Mouse (Mus musculus) retina, adult 2 months (tissue): Measurements from ENCODE around the gene Apol7e.
"Not testable (repeated sequence)": the region's sequence is repeated elsewhere in the genome, so short reads cannot be mapped to it uniquely, and the experiment has no call there.

Source experiments
- DNase-seq: peaks from one replicate; pipeline ENCODE4 v3.0.0-alpha.2; 2012; ENCODE audit warnings: low read depth, low spot score

Gene Apol7e

GRCm38 (mm10) chr15:77698656-77699055, at the start of gene Apol7e:
Gene Apol7e (plus strand): TSS chr15:77698857.
- not testable (repeated sequence) for DNase-seq

- not testable (repeated sequence) for DNase-seq
Observed at GRCm38 (mm10) chr15:77651143-77651542, 47.5 kb upstream of the Apol7e start.

GRCm38 (mm10) chr15:77659773-77660172, 38.9 kb upstream of the Apol7e start:
- not testable (repeated sequence) for DNase-seq

- DNase-seq: not testable (repeated sequence)
Observed at GRCm38 (mm10) chr15:77661841-77662240, 36.8 kb upstream of the Apol7e start.

- DNase-seq: not testable (repeated sequence)
Observed at GRCm38 (mm10) chr15:77674081-77674480, 24.6 kb upstream of the Apol7e start.

DNA sequence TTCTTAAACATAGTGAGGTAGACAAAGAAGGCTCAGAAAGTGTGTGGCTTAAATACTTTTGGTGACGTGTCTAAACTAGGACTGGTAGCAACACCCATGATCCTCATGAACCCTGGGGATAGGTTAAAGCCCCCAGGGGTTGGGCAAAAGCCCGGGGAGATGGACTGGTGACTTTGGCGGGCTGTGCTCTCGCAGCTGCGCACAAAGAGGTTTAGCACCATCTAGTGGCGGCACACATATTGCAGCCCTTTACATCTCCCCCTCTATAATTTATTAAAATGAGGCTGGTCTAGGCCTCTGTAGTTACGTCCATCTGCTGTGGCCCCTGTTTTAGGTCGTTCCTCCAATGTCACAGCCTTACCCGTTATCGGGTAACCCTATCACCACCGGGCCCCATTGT, 14.7 kb upstream of the Apol7e start:
- DNase-seq: not testable (repeated sequence)

GRCm38 (mm10) chr15:77691532-77692311, 6.9 kb upstream of the Apol7e start:
- not testable (repeated sequence) for DNase-seq

- not testable (repeated sequence) for DNase-seq
Observed at GRCm38 (mm10) chr15:77694687-77695295, 3.9 kb upstream of the Apol7e start.

DNA sequence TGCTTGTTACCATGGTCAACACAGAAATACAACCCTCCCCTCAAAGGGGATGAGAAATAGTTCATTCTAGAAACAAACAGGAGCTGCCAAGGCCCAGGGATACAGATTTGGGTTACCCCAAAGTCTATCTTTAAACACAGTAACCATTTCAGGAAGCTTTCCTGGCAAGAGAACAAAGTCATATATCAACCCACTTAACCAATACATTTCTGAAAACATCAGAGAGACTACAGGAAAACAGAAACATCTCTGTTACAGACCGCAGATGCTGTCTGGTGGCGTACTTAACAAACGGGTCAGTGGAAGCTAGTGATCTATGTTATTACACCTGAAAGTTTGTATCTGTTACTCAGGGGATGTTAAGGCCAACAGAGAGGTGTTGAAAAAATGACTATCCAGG, 6.6 kb downstream of the Apol7e start:
- not testable (repeated sequence) for DNase-seq

- DNase-seq: not testable (repeated sequence)
Observed at GRCm38 (mm10) chr15:77708936-77709335, 10.3 kb downstream of the Apol7e start.

DNA sequence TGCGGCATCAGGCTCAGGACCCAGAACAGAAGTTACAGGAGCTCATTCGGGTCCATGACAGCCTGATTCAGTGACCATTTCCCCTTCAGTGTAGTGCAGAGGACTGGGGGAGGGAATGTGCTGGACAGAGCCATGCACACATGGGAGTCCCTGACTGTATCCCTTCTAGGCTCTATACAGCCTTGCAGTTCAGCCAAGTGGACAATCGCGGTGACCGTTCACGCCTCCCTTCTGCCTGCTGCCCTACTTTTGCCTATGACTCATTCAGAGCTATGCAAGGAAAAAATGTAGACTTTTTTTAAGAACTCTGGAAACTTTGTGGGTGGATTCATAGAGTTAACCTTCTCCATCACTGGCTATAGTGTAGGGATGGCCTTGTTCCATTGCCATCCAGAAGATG, 19.6 kb downstream of the Apol7e start:
- not testable (repeated sequence) for DNase-seq

GRCm38 (mm10) chr15:77721509-77721908, 22.9 kb downstream of the Apol7e start:
- DNase-seq: not testable (repeated sequence)

DNA sequence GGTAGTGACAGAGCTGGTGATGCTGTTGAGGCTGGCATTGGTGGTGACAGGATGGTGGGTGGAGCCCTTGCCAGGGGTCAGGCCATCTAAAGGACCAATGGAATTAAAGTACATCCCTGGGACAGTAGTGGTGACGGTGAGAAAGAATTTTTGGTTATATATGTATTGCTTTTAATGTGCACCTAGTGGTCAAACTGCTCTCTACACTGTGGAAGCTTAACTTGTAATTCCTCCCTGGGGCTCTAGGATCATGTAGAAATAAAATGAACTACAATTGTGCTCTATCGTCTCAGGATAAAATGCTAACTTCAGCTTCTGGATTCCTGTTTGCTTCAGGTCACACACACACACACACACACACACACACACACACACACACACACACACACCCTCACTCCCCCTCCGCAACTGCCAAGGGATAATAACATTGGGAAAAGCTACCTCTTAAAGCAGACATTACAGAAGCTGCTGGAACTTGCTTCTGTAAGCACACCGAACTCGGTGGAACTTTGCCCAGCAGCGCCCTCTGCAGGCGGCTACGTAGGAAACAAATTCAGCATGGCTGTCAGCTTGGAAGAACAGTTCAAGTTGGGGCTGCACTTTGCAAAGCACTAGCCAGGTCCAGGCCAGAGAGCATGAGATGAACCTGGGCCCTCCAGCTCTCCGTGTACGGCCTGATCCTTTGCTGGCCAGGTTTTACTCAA, 25.7 kb downstream of the Apol7e start:
- not testable (repeated sequence) for DNase-seq

GRCm38 (mm10) chr15:77725393-77726020, 26.9 kb downstream of the Apol7e start:
- not testable (repeated sequence) for DNase-seq

GRCm38 (mm10) chr15:77727139-77727538, 28.5 kb downstream of the Apol7e start:
- not testable (repeated sequence) for DNase-seq

DNA sequence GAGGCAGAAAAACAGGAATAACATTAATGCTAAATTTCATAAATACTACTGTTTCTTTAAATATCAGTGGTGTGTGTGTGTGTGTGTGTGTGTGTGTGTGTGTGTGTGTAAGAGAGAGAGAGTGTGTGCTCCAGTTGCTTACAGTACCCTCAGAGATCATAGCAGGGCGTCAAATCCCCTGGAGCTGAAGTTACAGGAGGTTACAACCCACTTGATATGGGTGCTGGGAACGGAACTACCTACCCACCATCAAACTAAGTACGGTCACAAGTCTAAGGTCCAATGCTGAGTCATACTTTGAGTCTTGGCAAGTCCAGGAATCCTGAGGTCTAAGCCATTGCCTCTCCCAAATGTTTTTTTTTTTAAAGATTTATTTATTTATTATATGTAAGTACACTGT, 29.1 kb downstream of the Apol7e start:
- DNase-seq: not testable (repeated sequence)

DNA sequence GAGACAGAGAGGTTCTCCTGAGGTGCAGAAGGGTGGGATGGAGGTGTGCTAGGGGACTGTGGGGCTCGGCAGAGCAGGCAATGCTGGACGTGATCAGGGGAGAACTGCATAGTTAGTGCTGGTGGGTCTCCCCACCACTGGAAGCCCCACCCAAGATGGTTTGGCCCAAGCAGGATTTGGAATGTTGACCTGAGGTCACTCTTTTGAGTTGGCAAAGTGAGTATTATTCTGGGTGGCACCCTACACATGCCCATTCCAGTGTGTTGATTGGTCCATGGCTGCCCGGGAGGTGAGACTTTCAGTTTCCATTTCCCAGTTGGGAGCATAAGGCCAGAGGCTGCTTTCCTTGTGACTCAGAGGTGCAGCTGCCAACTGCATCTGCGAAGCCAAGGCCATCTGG, 30.1 kb downstream of the Apol7e start, which contains the start of gene Apol9b:
TSS of gene Apol9b (plus strand) at position 301 of the 400 bp plus-strand sequence.
- DNase-seq: not testable (repeated sequence)

DNA sequence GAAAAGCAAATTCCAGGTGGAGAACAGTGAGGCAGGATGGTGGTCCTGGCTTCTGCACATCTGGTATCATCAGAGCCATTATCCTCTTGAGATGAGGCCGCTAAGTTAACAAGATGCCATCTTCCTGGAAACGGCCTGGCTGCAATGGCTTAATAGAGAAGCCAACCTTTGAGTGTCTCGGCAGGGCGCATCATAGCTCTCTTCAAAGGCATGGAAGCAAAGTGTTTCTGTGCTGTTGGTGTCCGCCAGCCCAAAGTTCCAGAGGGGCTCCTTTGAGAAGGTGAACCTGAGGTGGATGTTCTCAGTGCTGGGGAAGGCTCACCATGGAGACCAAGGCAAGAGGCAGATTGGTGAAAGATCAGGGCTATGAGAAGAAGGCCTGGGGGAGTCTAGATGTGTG, 32.9 kb downstream of the Apol7e start:
- no peak for DNase-seq

- DNase-seq: not testable (repeated sequence)
Observed at GRCm38 (mm10) chr15:77732851-77733250, 34.2 kb downstream of the Apol7e start.

- not testable (repeated sequence) for DNase-seq
Observed at GRCm38 (mm10) chr15:77733380-77733779, 34.7 kb downstream of the Apol7e start.

DNA sequence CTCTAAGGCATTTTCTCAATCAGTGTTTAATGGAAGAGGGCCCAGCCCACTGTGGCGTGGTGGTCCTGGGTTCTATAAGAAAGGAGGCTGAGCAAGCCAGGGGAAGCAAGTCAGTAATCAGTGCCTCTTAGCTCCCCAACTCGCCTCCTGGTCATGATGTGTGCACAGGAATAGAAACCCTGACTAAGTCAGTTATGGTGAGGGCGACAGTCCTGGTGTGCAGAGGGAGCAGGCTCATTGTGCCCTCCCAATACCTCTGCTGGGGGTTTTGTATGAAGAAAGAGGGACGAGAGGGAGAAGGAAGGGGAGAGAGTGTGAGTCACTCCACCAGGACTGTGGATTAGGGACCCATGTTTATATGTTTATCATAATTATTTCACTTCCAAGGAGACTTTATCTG, 35.2 kb downstream of the Apol7e start:
- not testable (repeated sequence) for DNase-seq
